Mouse (Mus musculus) adrenal gland, postnatal 4 days (tissue): ENCODE measurements around the gene Sgcb. TPM values are rescaled to one million over a fixed set of nuclear protein-coding genes. Genes with fewer than 3 reads are reported as not detected.

ENCODE experiments used
- DNase-seq, 2 experiments: peaks; one replicate each; pipeline ENCODE4 v3.0.0; 2021 to 2022; ENCODE audit warnings: low spot score in 2 of 2, mixed read lengths in 2 of 2
- long read RNA-seq, 2 experiments: library from polyadenylated mRNA; stranded (forward); transcript quantifications; one replicate each; pipeline ENCODE4 v2.0.0; 2021
- total RNA-seq, 2 experiments: library from RNA; stranded (reverse); gene quantifications; 2 replicates each; pipeline ENCODE4 v1.2.3; 2021

Sgcb gene
- total RNA-seq, result 10 to 100 TPM; 26.8 to 29.7 TPM
- long read RNA-seq, experiment 1, transcript Sgcb-201 (6 exons, 3,786 nt), result major isoform, 22 of 31 reads
- long read RNA-seq, experiment 1, partial matches to known transcripts, result 3 of 31 reads
- long read RNA-seq, experiment 1, other reads (novel, unspliced or antisense), result 6 of 31 reads
- long read RNA-seq, experiment 2, transcript Sgcb-201 (6 exons, 3,786 nt), result major isoform, 38 of 51 reads
- long read RNA-seq, experiment 2, partial matches to known transcripts, result 1 of 51 reads
- long read RNA-seq, experiment 2, other reads (novel, unspliced or antisense), result 12 of 51 reads

GRCm38 (mm10) chr5:73647261-73647900, at the start of gene Sgcb:
Sgcb (minus strand) TSS chr5:73647790.
- DNase-seq, result peak; percentile 67 to 77

- DNase-seq, result no peak
These were observed 46.8 kb upstream of the Sgcb start for GRCm38 (mm10) chr5:73694254-73695015.

GRCm38 (mm10) chr5:73693778-73694177, 46.2 kb upstream of the Sgcb start:
- DNase-seq, result no peak

- no peak for DNase-seq
These were observed 44.3 kb upstream of the Sgcb start for GRCm38 (mm10) chr5:73691723-73692520.

- no peak for DNase-seq
These were observed 42.6 kb upstream of the Sgcb start for GRCm38 (mm10) chr5:73690146-73690545.

GRCm38 (mm10) chr5:73688576-73688975, 41.0 kb upstream of the Sgcb start:
- DNase-seq, result no peak

- DNase-seq, result no peak
These were observed 38.6 kb upstream of the Sgcb start for GRCm38 (mm10) chr5:73686149-73686548.

GRCm38 (mm10) chr5:73683706-73684409, 36.3 kb upstream of the Sgcb start:
- no peak for DNase-seq

GRCm38 (mm10) chr5:73683221-73683620, 35.6 kb upstream of the Sgcb start:
- DNase-seq, result no peak

- no peak for DNase-seq
These were observed 29.0 kb upstream of the Sgcb start for GRCm38 (mm10) chr5:73676626-73677025.

GRCm38 (mm10) chr5:73675604-73676003, 28.0 kb upstream of the Sgcb start:
- DNase-seq, result no peak

- DNase-seq, result no peak
These were observed 21.8 kb upstream of the Sgcb start for GRCm38 (mm10) chr5:73669386-73669785.

GRCm38 (mm10) chr5:73667877-73668276, 20.3 kb upstream of the Sgcb start:
- no peak for DNase-seq

GRCm38 (mm10) chr5:73666695-73667094, 19.1 kb upstream of the Sgcb start:
- no peak for DNase-seq

GRCm38 (mm10) chr5:73651855-73652201, 4.2 kb upstream of the Sgcb start:
- DNase-seq, result no peak

- DNase-seq, result no peak
These were observed 3.7 kb upstream of the Sgcb start, which contains the start of gene Spata18 for GRCm38 (mm10) chr5:73651061-73651854. Spata18 (plus strand) TSS chr5:73651379.

- DNase-seq, result no peak
These were observed 2.9 kb upstream of the Sgcb start for GRCm38 (mm10) chr5:73650365-73650964.

- no peak for DNase-seq
These were observed 5.5 kb downstream of the Sgcb start for GRCm38 (mm10) chr5:73642091-73642490.

- DNase-seq, result no peak
These were observed 6.5 kb downstream of the Sgcb start for GRCm38 (mm10) chr5:73641058-73641457.
